Mouse (Mus musculus) MEL (cell line): ENCODE measurements at regions not wholly inside any gene's neighbourhood (a gene's known extent, or its start where the extent isn't known, plus 50 kb on each side); places are given as distances from the start of the nearest gene placed in this dataset.

ENCODE experiments used
- DNase-seq: peaks from one replicate; pipeline ENCODE4 v3.0.0; 2011; ENCODE audit warnings: low read depth, low spot score
- H3K27ac ChIP-seq: 2 replicates; pipeline ENCODE4 v1.5.1; 2012; ENCODE audit warnings: low read depth, mild to moderate bottlenecking, control low read depth, low read length, moderate library complexity; ENCODE audit not compliant: control insufficient read depth
- H3K27me3 ChIP-seq, 2 experiments: fragments of 150-350 bp in 1 of 2; sonication (generic) in 1 of 2; 2 replicates each; pipeline ENCODE4 v1.6.1; 2012; ENCODE audit warnings: low read length in 2 of 2, mild to moderate bottlenecking in 2 of 2, improper control_type of control experiment in 1 of 2, moderate library complexity in 1 of 2; ENCODE audit not compliant: insufficient read depth in 2 of 2, control insufficient read depth in 1 of 2
- H3K36me3 ChIP-seq, 2 experiments: 2 replicates each; pipeline ENCODE4 v1.6.1; 2012 to 2014; ENCODE audit warnings: low read length in 2 of 2, improper control_type of control experiment in 1 of 2, inconsistent platforms in 1 of 2, mild to moderate bottlenecking in 1 of 2; ENCODE audit not compliant: insufficient read depth in 2 of 2, control insufficient read depth in 1 of 2
- H3K4me1 ChIP-seq, 2 experiments: fragments of 150-350 bp in 1 of 2; sonication (generic) in 1 of 2; 2 replicates each; pipeline ENCODE4 v1.6.1; 2012; ENCODE audit warnings: low read length in 2 of 2, improper control_type of control experiment in 1 of 2, mild to moderate bottlenecking in 1 of 2; ENCODE audit not compliant: insufficient read depth in 2 of 2, control insufficient read depth in 1 of 2
- H3K4me3 ChIP-seq, 2 experiments: fragments of 150-350 bp in 1 of 2; sonication (generic) in 1 of 2; 2 replicates each; pipeline ENCODE4 v1.5.1; 2012; ENCODE audit warnings: low read depth in 2 of 2, low read length in 2 of 2, mild to moderate bottlenecking in 2 of 2, moderate library complexity in 2 of 2, control low read depth in 1 of 2, improper control_type of control experiment in 1 of 2; ENCODE audit not compliant: control insufficient read depth in 1 of 2, insufficient read depth in 1 of 2
- H3K79me2 ChIP-seq: 2 replicates; pipeline ENCODE4 v1.6.1; 2012; ENCODE audit warnings: mild to moderate bottlenecking, low read length, moderate library complexity; ENCODE audit not compliant: control insufficient read depth, poor library complexity, insufficient read depth
- H3K9ac ChIP-seq: 2 replicates; pipeline ENCODE4 v1.6.1; 2012; ENCODE audit warnings: low read depth, mild to moderate bottlenecking, control low read depth, low read length, moderate library complexity; ENCODE audit not compliant: control insufficient read depth, poor library complexity, severe bottlenecking
- H3K9me3 ChIP-seq: fragments of 150-350 bp; sonication (generic); replicated peaks from 2 replicates; pipeline ENCODE4 v1.6.1; 2012; ENCODE audit warnings: mild to moderate bottlenecking, low read length, improper control_type of control experiment, moderate library complexity; ENCODE audit not compliant: insufficient read depth
- BHLHE40 ChIP-seq: IDR thresholded peaks from 2 replicates; pipeline ENCODE4 v1.6.1; 2012; ENCODE audit warnings: low read depth, mild to moderate bottlenecking, inconsistent platforms, low read length, improper control_type of control experiment, borderline replicate concordance
- ELF1 ChIP-seq: IDR thresholded peaks from 2 replicates; pipeline ENCODE4 v1.6.1; 2014; ENCODE audit warnings: low read depth, mild to moderate bottlenecking, inconsistent platforms, low read length, improper control_type of control experiment, moderate library complexity
- ETS1 ChIP-seq: IDR thresholded peaks from 2 replicates; pipeline ENCODE4 v1.6.1; 2012; ENCODE audit warnings: low read depth, mild to moderate bottlenecking, inconsistent platforms, low read length, improper control_type of control experiment, moderate library complexity
- GATA1 ChIP-seq: IDR thresholded peaks from 2 replicates; pipeline ENCODE4 v1.6.1; 2011; ENCODE audit warnings: low read depth, low read length, improper control_type of control experiment
- JUND ChIP-seq: IDR thresholded peaks from 2 replicates; pipeline ENCODE4 v1.6.1; 2011; ENCODE audit warnings: low read depth, mild to moderate bottlenecking, improper control_type of control experiment, low read length
- KAT2A ChIP-seq: conservative IDR thresholded peaks from 2 replicates; pipeline ENCODE4 v1.6.1; 2012; ENCODE audit warnings: low read depth, low read length, improper control_type of control experiment, inconsistent platforms
- MAZ ChIP-seq: IDR thresholded peaks from 2 replicates; pipeline ENCODE4 v1.6.1; 2012; ENCODE audit warnings: low read depth, mild to moderate bottlenecking, inconsistent platforms, low read length, improper control_type of control experiment
- MYC ChIP-seq: IDR thresholded peaks from 2 replicates; pipeline ENCODE4 v1.6.1; 2011; ENCODE audit warnings: low read depth, mild to moderate bottlenecking, low read length, improper control_type of control experiment, moderate library complexity
- POLR2A ChIP-seq, 2 experiments: IDR thresholded peaks; 2 replicates each; pipeline ENCODE4 v1.6.1; 2011 to 2012; ENCODE audit warnings: low read length in 2 of 2, mild to moderate bottlenecking in 2 of 2, control low read depth in 1 of 2, improper control_type of control experiment in 1 of 2, low read depth in 1 of 2, moderate library complexity in 1 of 2; ENCODE audit not compliant: control insufficient read depth in 1 of 2, insufficient read depth in 1 of 2, poor library complexity in 1 of 2
- POLR2AphosphoS2 ChIP-seq: IDR thresholded peaks from 2 replicates; pipeline ENCODE4 v1.6.1; 2011; ENCODE audit warnings: low read length, improper control_type of control experiment
- RAD21 ChIP-seq: IDR thresholded peaks from 2 replicates; pipeline ENCODE4 v1.6.1; 2011; ENCODE audit warnings: mild to moderate bottlenecking, low read depth, low read length, improper control_type of control experiment
- TAL1 ChIP-seq: IDR thresholded peaks from 2 replicates; pipeline ENCODE4 v1.6.1; 2012; ENCODE audit warnings: mild to moderate bottlenecking, inconsistent platforms, low read length, moderate library complexity, mixed read lengths
- TCF12 ChIP-seq: IDR thresholded peaks from 2 replicates; pipeline ENCODE4 v1.6.1; 2014; ENCODE audit warnings: low read depth, mild to moderate bottlenecking, inconsistent platforms, low read length, improper control_type of control experiment, moderate library complexity
- UBTF ChIP-seq: IDR thresholded peaks from 2 replicates; pipeline ENCODE4 v1.6.1; 2012; ENCODE audit warnings: low read depth, mild to moderate bottlenecking, inconsistent platforms, low read length, improper control_type of control experiment, moderate library complexity, borderline replicate concordance; ENCODE audit not compliant: insufficient read depth
- ZC3H11A ChIP-seq: IDR thresholded peaks from 2 replicates; pipeline ENCODE4 v1.6.1; 2012; ENCODE audit warnings: low read depth, mild to moderate bottlenecking, inconsistent platforms, low read length, improper control_type of control experiment

DNA sequence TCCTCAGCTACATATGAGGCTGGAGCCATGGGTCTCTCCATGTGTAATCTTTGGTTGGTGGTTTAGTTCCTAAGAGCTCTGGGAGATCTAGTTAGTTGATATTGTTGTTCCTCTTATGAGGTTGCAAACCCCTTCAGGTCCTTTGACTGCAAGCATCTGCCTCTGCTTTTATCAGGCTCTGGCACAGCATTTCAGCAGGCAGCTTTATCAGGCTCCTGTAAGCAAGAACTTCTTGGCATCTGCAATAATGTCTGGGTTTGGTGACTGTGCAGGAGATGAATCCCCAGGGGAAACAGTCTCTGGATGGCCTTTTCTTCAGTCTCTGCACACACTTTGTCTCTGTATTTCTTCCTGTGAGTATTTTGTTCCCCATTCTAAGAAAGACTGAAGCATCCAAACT, 1175.7 kb downstream of the Tbl1xr1 start (continued):
- TF ChIP-seq KAT2A (no peak), RAD21 (peak; percentile 9), POLR2A (IDR thresholded peaks at IDR 0.05; ENCODE audit: control insufficient read depth in 1 of 2, insufficient read depth in 1 of 2, low read depth in 1 of 2, low read length in 2 of 2, poor library complexity in 1 of 2) (no peak), POLR2AphosphoS2 (no peak), TCF12 (peak; percentile 88), MAZ (no peak), ELF1 (0 out of 2 replicates have a peak, but pooled peaks have one; percentile 4), ZC3H11A (no peak; the same call in 1 of the 2 replicates), BHLHE40 (peak; percentile 35; the same call in 1 of the 2 replicates), TAL1 (peak; percentile 61), MYC (no peak)

- no peak overlapping the region for H3K9ac ChIP-seq
- no peaks in the 10 kb centered on the region for H3K36me3 ChIP-seq
Measured at GRCm38 (mm10) chr3:23298818-23299217, 1222.4 kb downstream of the Tbl1xr1 start.

DNA sequence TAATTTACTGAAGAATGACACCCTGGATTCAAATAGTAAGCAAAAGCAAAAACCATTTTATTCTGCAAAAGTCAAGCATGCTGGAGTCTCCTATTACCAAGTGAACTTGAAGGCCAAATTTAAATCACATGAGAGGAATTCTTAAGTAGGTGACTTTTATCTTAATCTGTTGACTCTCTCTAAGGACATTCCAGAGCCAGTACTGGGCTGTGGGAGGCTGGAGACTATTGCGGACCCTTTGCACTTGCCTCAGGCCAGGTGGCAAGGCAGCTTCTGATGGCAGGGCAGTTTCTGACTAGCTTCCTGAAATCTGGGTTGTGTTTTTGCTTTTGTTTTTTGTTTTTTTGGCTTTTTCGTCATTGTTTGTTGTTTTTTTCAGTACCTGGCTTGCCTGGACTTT, 1257.8 kb downstream of the Tbl1xr1 start:
- H3K36me3 ChIP-seq, result no peaks in the 10 kb centered on the region
- DNase-seq, result no peak
- no peak overlapping the region for H3K9ac ChIP-seq
- no peaks in the 10 kb centered on the region for H3K27me3 ChIP-seq
- TF ChIP-seq GATA1 (no peak), ETS1 (no peak), TAL1 (no peak), TCF12 (no peak)
- no peak overlapping the region for H3K27ac ChIP-seq
- H3K4me1 ChIP-seq, result peaks cover 0 to 3% of the 10 kb centered on the region in 2 experiments; a peak in 1 of 4 replicates
- no peaks in the 10 kb centered on the region for H3K9me3 ChIP-seq
- no peaks in the 10 kb centered on the region for H3K79me2 ChIP-seq
- no peak overlapping the region for H3K4me3 ChIP-seq

More at GRCm38 (mm10) chr3:23298818-23299217, 1222.4 kb downstream of the Tbl1xr1 start:
- no peaks in the 10 kb centered on the region for H3K27me3 ChIP-seq
- no peaks in the 10 kb centered on the region for H3K79me2 ChIP-seq
- no peaks in the 10 kb centered on the region for H3K4me1 ChIP-seq
- no peak for TF ChIP-seq UBTF
- no peak for TF ChIP-seq JUND
- TF ChIP-seq, all 39 proteins: peak for 0
- no peaks in the 10 kb centered on the region for H3K9me3 ChIP-seq
- H3K4me3 ChIP-seq, result no peak overlapping the region
- H3K27ac ChIP-seq, result no peak overlapping the region
- no peak for DNase-seq
